Mouse (Mus musculus): Measurements from ENCODE around the gene Elovl1.

GRCm38 (mm10) chr4:118429215-118429895 lies 1.5 kb downstream of the Elovl1 start:
- TF ChIP-seq EP300 (IDR thresholded peaks at IDR 0.05; ENCODE audit: low read length) = no peak
- TF ChIP-seq CTCF (conservative IDR thresholded peaks at IDR 0.05 in 1 of 2, IDR thresholded peaks at IDR 0.05 in 1 of 2; ENCODE audit: low read depth in 2 of 2, low read length in 2 of 2) = no peak
- no peak for TF ChIP-seq POLR2A (IDR thresholded peaks at IDR 0.05; ENCODE audit: low read depth, low read length)
- TF ChIP-seq TBP (conservative IDR thresholded peaks at IDR 0.05; ENCODE audit: low read depth, low read length) = no peak
- TF ChIP-seq ZC3H11A (IDR thresholded peaks at IDR 0.05; ENCODE audit: low read depth, low read length) = no peak
